Mouse (Mus musculus) kidney, postnatal 4 days (tissue): ENCODE measurements around the gene Ifi47.

Experiments used
- DNase-seq, 2 experiments: peaks; one replicate each; pipeline ENCODE4 v3.0.0; 2021; ENCODE audit warnings: mixed read lengths in 2 of 2

Gene Ifi47

GRCm38 (mm10) chr11:49090551-49090950 lies 14.2 kb downstream of the Ifi47 start:
- DNase-seq, result no peak

- no peak for DNase-seq
Measured at GRCm38 (mm10) chr11:49091171-49091570, 14.8 kb downstream of the Ifi47 start.

- DNase-seq, result no peak
Measured at GRCm38 (mm10) chr11:49092053-49092586, 15.7 kb downstream of the Ifi47 start.

GRCm38 (mm10) chr11:49092786-49093185 lies 16.4 kb downstream of the Ifi47 start:
- no peak for DNase-seq

GRCm38 (mm10) chr11:49093861-49094660 lies 17.7 kb downstream of the Ifi47 start:
- no peak for DNase-seq

- no peak for DNase-seq
Measured at GRCm38 (mm10) chr11:49095367-49095766, 19.0 kb downstream of the Ifi47 start.

GRCm38 (mm10) chr11:49100409-49100808 lies 24.0 kb downstream of the Ifi47 start:
- DNase-seq, result no peak

GRCm38 (mm10) chr11:49101500-49101899 lies 25.1 kb downstream of the Ifi47 start:
- no peak for DNase-seq

GRCm38 (mm10) chr11:49103047-49103693 lies 26.8 kb downstream of the Ifi47 start:
- DNase-seq, result peak; percentile 95 to 96

GRCm38 (mm10) chr11:49105752-49106151 lies 29.4 kb downstream of the Ifi47 start:
- DNase-seq, result no peak

- DNase-seq, result peak in 1 of 2 experiments; percentile 35
Measured at GRCm38 (mm10) chr11:49107650-49108537, 31.5 kb downstream of the Ifi47 start.

- peak; percentile 68 to 74 for DNase-seq
Measured at GRCm38 (mm10) chr11:49108833-49109232, 32.4 kb downstream of the Ifi47 start.

- no peak for DNase-seq
Measured at GRCm38 (mm10) chr11:49111000-49111399, 34.6 kb downstream of the Ifi47 start.

GRCm38 (mm10) chr11:49112624-49113219 lies 36.3 kb downstream of the Ifi47 start:
- peak; percentile 35 to 43 for DNase-seq

GRCm38 (mm10) chr11:49114158-49114557 lies 37.8 kb downstream of the Ifi47 start:
- no peak for DNase-seq

- no peak for DNase-seq
Measured at GRCm38 (mm10) chr11:49114774-49115173, 38.4 kb downstream of the Ifi47 start, which contains the start of gene Olfr1396. Gene Olfr1396 (minus strand): TSS chr11:49114874.

GRCm38 (mm10) chr11:49119635-49120034 lies 43.2 kb downstream of the Ifi47 start:
- DNase-seq, result no peak

GRCm38 (mm10) chr11:49124169-49124568 lies 47.8 kb downstream of the Ifi47 start:
- DNase-seq, result no peak

GRCm38 (mm10) chr11:49141974-49142373 lies 65.6 kb downstream of the Ifi47 start, which contains the start of gene Olfr1395:
Gene Olfr1395 (plus strand): TSS chr11:49142274.
- DNase-seq, result no peak
